Mouse (Mus musculus) left cerebral cortex, adult 8-10 months (tissue): ENCODE data around the gene Aff3. TPM values are rescaled to one million over a fixed set of nuclear protein-coding genes. Genes with fewer than 3 reads are reported as not detected.

Source experiments
- DNase-seq, 2 experiments: peaks; one replicate each; pipeline ENCODE4 v3.0.0; 2022; ENCODE audit warnings: low spot score in 2 of 2
- total RNA-seq, 4 experiments: library from RNA; stranded (reverse); gene quantifications; 2 replicates each; pipeline ENCODE4 v1.2.4; 2022

The Aff3 gene
- 100 to 1,000 TPM in 3 of 4 experiments, 10 to 100 TPM in 1; 96.9 to 118 (median 107) TPM for total RNA-seq

DNA sequence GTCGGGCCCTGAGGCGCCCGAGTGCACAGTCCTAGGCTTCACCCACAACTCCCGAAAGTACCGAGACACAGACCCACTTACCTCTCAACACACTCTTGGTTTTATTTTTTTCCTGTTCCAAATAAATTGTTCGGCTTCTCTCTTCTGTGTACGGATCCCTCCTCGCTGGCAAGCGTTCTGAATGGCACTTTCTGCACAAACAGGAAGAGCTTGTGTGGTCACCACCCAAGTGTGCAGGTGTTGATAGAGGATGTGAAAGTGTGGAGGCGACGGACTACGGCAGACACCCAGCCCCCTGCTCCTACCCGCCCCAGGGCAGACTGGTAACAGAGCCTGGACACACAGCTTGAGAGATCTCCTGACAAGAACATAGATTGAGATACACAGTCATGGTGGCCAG lies at the start of gene Aff3:
Gene Aff3 (minus strand): TSS at position 179 of the 400 bp plus-strand sequence.
- DNase-seq: no peak

DNA sequence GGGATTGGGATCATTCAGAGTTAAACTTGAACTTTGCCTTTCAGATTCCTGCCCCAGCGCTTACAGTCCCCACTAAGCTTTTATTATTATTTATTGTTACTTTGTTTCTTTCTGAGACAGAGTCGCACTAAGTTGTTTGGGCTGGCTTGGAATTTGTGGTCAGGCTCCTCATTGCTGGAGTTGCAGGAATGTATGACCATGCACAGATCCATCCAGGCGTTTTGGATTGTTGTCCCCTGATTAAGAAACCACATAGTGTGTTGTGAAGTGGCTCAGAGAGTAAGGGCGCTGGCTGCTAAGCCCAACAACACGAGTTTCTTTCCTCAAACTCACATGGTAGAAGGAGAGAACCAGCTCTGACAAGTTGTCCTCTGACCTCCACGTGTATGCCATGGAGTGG lies 35.9 kb upstream of the Aff3 start:
- no peak for DNase-seq

DNA sequence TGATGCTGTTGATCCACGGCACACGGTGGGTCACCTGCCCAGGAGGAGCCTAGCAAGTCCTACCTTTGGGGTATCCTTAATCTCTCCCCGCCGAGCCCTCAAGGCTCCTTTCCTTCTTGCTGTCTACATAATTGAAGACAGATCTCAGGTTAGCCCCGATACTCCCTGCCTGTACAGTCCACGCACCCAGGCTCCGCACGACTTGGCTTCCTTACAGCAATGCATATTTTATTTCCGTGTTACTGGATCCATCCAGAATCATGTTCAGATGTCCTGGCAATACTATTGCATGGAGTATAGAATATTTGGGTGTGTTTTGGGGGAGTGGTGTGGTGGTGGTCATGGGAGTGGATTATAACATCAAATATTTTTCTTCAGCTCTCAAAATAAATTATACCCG lies 34.5 kb upstream of the Aff3 start:
- DNase-seq: no peak

DNA sequence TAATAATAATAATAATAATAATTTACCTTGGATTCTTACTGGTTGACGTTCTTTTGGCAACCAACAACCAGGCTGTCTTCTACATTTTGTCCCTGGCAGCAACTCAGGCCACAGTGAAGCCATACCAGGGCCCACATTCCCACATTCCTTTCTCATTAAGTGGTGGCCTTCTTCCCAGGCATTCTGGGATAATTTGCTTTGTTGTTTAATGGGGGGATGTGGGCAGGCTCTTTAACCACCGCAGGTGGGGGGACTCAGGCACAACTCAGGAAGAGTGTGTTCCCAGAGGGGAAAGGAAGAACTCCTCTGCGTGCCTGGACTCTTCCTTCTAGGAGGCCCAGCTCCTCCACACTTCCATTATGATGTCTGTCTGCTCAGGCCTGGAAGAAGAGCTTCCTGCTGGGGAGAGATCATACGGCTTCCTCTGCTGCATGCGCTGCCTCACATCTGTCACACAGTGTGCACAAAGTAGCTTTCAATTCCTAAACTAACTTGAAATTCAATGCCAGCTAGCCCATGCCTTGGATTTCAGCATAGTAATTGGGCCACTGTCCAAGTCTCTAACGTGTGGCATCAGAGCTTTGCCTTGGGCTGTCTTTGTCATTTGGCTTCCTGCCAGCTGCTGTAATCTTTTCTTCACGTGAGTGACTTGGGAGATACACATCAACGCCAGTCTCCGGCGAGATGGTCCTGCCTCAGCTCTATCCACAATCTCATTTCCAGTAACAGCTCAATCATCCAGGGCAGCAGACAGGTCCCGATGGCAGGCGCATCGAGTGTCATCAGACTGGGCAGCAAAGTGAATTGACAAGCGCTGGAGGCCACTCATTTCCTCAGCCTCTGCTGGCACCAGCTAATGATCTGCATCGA lies 31.3 kb upstream of the Aff3 start:
- DNase-seq: no peak

DNA sequence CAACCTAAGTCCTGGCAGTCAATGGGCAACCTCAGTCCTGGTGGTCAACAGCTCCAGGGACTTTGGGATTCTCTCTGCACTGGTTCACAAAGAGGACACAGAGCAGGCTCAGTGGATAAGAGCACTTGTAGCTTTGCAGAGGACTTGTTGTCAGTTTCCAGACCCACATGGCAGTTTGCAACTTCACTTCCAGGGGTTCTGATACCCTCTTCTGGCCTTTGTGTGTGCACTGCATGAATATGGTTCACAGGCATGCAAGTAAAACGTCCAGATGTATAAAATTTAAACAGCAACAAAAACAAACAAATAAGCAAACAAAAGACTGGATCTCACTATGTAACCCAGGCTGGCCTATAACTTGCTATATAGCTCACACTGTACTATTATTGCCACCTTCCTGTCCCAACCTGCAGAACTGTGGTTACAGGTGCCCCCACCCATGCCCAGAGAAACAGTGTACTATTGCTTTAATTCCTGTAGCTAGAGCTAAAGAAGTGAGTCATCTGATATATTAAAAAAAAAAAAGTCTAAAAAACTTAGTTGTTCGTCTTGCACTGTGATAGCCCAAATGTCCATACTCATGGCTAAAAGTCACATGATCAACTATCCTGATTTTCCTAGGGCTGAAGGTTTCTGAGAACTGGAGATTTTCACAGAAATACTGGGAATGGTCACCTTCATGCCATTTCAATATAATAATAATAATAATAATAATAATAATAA lies 30.5 kb upstream of the Aff3 start:
- no peak for DNase-seq

DNA sequence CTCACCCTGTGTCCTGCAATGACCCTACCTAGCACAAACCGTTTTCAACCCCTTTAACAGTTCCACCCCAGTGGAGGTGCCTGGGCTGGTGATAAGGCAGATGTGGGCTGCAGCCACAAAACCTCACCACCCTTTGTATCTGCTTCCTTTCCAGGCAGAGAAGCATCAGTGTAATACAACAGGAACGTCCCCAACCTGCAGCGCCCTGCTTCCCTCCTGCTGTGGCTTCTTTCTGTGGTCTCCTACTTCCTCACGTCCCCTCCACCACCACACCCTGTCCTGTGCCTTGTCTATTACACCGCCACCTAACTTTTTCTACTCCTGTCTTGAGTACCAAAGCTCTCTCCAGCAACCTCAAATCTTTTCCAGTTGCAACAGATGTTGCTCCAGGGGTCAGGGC lies 29.4 kb upstream of the Aff3 start:
- DNase-seq: no peak

DNA sequence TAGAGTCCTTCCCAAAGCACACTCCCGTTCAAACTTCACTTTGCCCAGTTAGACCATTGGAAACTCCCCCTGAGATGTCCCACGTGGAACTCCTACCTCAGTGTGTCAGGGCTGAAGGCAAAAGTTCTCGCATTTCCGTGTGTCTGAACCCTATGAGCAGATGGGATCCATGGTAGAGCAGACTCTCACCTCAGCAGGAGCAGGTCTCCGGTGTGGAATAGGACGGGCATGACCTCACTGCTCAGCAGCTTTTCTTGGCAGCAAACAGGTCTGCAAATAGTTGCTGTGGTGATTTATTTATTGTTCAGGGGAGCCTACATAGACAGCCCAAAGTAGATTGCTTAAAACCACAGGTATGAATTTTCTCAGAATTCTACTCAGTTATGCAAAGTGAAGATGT lies 25.7 kb upstream of the Aff3 start:
- DNase-seq: no peak

DNA sequence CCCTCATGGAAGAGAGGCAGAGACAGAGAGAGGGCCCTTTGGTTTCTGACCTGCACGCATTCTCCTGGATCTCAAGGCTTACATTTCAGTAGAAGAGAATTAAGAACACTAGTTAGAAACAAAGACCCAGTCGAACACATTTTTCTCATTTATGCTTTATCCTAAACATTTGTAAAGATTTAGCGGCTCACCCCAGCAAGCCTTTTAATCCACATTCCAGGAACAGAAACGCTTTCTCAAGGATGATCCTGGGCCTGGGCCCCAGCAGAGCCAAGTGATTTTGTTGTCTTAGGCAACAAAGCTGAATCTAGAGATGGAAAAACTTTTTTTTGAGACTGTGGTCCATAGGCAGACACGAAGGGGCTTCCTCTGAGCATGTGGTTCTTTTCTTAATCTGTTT lies 23.5 kb upstream of the Aff3 start:
- no peak for DNase-seq

DNA sequence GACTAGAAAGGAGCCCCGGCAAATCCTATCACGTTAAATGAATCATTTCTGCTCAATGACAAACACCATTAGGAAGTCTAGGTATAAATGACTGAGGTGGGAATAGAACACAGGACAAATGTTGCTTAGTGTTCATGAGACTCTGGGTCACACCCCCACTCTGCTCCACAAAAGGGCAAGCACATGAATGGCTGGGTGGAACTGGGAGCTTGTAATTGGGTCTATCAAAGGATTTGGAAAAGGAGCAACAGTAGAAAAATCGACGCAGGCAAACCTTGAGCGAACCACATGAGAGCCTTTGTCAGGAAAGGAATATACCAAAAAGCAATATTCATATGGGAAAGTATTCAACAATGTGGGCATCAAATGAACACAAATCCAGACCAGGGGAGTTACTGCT lies 21.0 kb upstream of the Aff3 start:
- no peak for DNase-seq

DNA sequence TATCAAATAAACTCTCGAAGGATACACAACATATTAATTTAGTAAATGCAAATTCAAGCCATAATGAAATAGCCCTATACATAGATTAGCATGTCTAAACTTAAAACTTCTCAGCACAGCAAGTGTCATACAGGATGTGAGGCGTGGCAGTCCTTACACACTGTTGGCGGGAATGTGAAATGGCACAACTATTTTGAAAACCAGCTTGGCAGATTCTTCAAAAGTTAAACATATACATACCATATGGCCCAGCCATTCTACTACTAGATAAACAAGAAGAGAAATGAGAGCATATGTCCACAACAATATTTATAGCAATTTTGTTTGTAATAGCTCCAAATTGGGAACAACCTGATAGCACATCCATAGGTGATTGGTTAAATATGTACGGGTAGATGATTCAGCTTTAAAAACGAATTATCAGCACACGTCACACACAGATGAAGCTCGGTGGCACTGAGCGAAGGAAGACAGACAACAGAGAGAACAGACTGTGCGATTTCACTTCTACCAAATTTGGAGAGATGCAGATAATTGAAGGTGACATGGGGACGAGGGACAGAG lies 18.5 kb upstream of the Aff3 start:
- DNase-seq: no peak

DNA sequence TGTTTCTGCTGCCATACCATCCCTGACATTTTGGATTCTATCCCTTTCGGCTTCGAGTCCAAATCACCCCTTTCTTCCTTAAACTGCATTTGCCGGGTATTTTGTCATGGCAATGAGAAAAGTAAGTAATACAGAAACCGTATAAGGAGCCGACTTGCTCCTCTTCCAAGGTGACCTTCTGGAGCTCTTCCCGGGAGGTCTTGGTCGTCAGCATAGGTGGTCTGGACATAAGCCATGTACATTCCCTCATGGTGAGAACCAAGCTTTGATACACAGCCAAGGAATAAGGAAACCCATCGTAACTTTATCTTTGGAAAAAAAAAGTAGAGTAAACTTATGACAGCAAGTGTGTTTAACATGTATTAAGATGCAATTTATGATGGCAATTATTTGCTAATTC lies 15.1 kb upstream of the Aff3 start:
- DNase-seq: no peak

DNA sequence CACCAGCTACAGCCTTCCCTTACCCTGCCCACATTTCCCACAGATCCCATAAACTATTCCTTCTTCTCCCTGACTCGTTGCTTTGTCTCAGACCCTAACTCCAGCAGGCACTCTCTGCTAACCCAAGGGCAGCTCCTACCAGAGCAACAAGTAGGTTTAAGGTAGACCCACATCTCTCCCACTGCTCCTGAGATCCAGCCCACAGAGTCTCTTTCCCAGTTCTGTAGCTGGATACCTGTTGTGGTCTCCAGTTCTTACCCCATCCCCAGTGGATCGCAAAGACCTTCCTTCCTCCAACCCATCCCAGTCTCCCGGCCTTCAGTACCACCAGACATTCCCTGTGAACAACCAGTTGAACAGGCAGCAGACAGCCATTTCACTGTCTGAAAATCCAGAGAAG lies 7.0 kb upstream of the Aff3 start:
- DNase-seq: no peak

DNA sequence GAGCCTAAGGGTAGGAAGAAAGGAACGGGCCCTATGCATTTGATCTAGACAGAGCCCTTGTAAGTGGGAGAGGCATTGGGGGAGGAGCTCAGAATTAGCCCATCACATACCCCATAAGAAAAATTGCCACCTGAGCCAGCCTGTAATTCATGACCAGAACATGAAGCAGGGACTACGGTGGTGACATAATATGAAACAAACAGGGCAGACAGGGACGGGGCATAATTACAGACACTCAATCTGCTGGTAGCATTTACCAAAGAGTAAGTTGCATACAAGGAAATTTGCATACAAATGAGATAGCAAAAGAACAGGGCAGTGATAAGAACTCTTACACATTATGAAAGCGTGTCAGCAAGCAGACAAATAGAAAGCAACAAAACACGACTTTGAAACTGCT lies 6.3 kb upstream of the Aff3 start:
- no peak for DNase-seq

DNA sequence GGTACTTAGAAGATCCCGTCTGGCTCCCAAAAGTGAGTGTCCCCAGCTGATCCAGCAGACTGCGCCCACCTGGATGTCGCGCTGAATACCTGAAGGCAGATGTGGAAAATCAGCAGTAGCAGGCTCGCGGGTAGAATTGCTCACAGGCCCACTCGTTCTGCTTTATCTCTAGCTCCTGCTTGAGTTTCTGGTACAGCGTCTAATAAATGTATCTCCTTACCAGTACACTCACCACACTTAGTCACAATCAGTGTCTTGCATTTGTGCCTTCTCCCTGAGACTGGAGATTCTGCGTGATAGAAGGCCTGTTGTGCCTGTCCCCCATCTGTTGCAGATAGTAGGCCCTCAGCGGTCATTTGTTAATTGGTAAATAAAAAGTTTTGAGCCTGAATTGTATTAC lies 3.6 kb upstream of the Aff3 start:
- DNase-seq: no peak

DNA sequence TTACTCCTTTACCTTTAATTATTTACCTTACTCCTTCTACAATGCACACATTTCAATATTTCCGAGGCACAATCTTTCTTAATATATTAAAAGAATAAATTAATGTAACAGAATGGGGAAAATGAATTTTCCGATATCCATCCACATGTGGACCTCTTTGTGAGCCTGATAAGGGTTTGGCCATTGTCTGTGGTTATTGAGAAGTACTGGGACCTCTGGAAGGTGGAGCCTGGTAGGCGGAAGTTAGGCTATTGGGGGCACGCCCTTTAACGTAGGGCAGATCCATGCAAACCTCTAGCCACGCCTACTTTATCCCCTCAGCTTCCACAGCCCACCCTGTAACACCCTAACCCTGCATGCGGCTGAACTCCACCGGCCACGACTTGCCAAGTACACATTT lies 3.1 kb upstream of the Aff3 start:
- DNase-seq: no peak

DNA sequence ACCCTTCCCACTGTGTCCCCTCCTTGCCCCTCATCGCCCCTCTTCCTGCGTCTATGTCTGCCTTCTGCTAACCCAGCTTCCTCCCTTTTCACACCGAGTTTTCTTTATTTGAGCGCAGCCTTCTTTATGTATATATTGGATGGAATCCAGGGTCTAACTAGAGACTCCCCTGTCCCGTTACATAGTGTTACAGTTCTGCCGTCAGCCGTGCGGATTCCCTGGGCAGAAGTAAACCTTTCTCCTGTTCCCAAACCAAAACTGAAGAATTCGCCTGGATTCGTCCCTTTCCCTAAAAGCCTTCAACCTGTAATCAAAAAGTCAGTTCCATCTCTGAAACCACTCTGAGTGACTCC lies 2.0 kb upstream of the Aff3 start:
- no peak for DNase-seq

DNA sequence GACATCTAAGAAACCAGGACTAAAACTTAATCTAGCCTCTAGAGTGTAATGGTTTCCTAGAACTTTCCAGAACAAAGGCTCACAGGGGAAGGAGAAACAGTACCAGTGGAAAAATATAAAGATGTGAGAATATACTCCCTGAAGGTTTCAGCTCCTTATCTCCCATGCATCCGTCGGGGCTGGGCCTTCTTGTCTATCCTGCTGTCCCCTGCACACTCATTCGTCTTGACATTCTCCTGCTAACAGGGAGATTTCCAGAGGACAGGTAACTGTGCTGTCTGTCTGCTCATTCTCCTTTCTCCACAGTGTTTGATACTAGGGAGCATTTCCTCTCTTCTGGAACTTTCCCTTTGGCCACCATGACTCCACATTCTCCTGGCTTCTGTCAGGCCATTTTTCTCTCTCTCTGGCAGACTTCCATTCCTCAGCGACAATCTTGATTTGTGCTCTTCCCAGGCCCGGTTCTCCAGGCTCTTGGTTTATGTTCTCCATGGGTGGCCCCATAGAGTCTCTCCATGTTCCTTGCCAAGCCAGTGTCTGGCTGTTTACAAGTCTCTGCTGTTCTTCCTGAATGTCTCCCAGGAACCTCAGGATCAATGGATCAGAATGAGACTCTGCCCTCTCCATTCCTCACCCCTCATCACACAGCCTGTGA lies 1.5 kb upstream of the Aff3 start:
- DNase-seq: no peak

DNA sequence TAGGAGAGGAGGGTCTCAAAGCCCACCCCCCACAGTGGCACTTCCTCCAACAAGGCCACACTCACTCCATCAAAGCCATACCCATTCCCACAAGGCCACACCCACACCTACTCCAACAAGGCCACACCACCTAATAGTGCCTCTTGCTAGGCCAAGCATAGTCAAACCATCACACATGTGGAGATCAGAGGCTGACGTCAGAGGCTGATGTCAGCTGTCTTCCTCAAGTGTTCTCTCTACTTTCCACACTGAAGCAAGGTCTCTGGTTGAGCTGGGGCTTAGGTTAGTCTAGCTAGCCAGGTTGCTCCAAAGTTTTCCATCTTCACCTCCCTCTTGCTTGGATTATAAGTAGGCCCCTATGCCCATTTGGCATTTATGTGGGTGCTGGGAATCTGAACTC lies 856 bp upstream of the Aff3 start:
- DNase-seq: no peak

DNA sequence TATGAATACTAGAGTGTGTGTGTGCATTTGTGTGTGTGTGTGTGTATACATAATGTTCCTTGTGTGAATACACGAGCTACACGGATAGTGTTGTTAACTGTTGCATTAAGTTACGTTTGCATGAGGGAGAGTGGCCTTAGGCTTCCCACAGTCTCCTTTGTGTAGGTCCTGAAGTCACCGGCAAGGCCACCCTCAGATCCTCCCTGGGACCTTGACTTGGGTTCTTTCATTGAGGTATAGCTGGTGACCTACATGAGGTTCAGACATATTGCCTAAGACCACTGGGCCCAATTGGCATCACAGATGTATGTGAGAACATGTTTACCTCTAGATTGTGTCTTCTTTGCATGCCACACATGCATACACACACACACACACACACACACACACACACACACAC lies 494 bp downstream of the Aff3 start:
- no peak for DNase-seq

DNA sequence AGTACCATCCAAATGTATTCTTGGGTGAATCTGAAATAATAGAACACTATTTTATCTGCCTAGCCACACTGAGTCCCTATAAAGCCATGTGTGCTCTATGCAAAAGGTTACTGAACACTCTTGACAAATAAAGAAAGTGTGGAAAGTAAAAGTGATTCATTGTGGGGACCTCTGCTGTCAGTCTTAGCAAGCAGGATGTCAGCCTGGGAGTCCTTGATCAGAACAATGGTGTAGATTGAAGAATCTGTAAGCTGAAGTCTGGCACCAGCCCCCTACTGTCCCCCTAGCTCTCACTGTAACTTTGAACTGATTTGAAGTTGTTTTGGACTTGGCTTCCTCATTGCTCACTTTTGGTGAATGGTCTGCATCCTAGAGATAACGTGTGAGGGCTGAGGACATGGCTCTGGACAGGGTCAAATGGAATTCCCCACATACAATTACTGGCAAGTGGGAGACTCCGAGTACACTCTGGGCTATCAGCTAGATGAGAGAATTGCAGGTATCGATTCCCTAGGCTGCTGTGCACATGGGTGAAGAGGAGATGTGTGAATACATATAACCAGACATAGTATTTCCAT lies 2.0 kb downstream of the Aff3 start:
- no peak for DNase-seq

DNA sequence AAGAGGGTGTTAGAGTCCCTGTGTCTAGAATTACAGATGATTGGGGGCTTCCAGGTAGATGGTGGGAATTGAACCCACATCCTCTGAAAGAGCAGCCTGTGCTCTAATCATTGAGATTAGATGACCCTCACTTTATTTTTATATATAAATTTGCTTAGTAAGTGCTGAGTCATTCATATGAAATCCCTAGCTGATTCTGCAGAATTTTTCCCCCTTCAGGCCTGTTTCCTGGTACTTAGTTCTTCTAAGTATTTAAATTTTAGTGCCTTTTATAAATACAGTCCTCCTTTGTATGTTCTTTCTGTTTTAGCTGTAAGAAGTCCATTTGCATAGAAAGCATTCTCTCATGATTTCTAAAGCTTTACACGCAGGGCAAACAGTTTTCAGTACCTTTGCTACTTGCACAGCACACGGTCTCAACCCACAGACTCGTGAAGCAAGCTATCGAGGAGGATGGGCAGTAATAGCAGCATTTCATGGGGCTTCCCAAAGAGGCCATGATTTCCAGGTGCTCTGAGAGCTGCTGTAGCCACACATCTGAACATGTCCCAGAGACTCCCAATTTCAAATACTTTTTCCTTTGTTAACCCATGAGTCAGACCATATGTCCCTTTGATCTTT lies 5.7 kb downstream of the Aff3 start:
- no peak for DNase-seq
